Mouse (Mus musculus) heart, postnatal 25 days (tissue): ENCODE results near the gene Gh. TPM values are rescaled to one million over a fixed set of nuclear protein-coding genes. Genes with fewer than 3 reads are reported as not detected.

Experiments used
- total RNA-seq, 2 experiments: library from RNA; stranded (reverse); gene quantifications; 2 replicates each; pipeline ENCODE4 v1.2.3; 2021

Gene Gh
- total RNA-seq, 2 experiments from 2014 or later: not detected

Other genes starting within 250 kb of the Gh start
- gene Taco1, start 235.8 kb downstream of the Gh start, total RNA-seq: 10 to 100 TPM; 68.3 to 71.5 TPM
- 10 to 100 TPM; 35.7 to 42.7 TPM for gene Map3k3, start 217.3 kb downstream of the Gh start, total RNA-seq
- gene Gm10840, start 141.0 kb downstream of the Gh start, total RNA-seq: not detected
- 1 to 10 TPM; 4.3 to 5.9 TPM for gene Limd2, start 141.0 kb downstream of the Gh start, total RNA-seq
- 1 to 10 TPM; 6.4 to 6.6 TPM for gene Strada, start 99.7 kb downstream of the Gh start, total RNA-seq
- gene Ccdc47, start 85.5 kb downstream of the Gh start, total RNA-seq: 10 to 100 TPM; 61.9 to 69.2 TPM
- gene Ddx42, start 84.9 kb downstream of the Gh start, total RNA-seq: 10 to 100 TPM; 24.5 to 25.7 TPM
- 10 to 100 TPM; 20.8 to 21.8 TPM for gene Ftsj3, start 45.8 kb downstream of the Gh start, total RNA-seq
- 100 to 1,000 TPM; 103 to 107 TPM for gene Psmc5, start 45.7 kb downstream of the Gh start, total RNA-seq
- 10 to 100 TPM; 17.7 to 21.5 TPM for gene Smarcd2, start 28.9 kb downstream of the Gh start, total RNA-seq
- not detected for gene Tcam1, start 25.2 kb downstream of the Gh start, total RNA-seq
- gene Cd79b, start 12.9 kb upstream of the Gh start, total RNA-seq: 1 to 10 TPM; 1.3 to 2.8 TPM
- 1 to 10 TPM; 9.7 to 9.9 TPM for gene Scn4a, start 51.4 kb upstream of the Gh start, total RNA-seq
- gene Prr29, start 63.6 kb upstream of the Gh start, total RNA-seq: under 1 TPM; 0.73 to 0.95 TPM
- 10 to 100 TPM; 26.1 to 32.0 TPM for gene Icam2, start 86.2 kb upstream of the Gh start, total RNA-seq
- 10 to 100 TPM; 10.0 to 10.2 TPM for gene Ern1, start 186.0 kb upstream of the Gh start, total RNA-seq